Mouse (Mus musculus) kidney, adult 2 months (tissue): ENCODE results near the gene Ctnna3.

Experiments used
- CTCF ChIP-seq: fragments of 200-500 bp; conservative IDR thresholded peaks from 2 replicates; pipeline ENCODE4 v1.5.1; 2011; ENCODE audit warnings: low read depth, mild to moderate bottlenecking, control low read depth, low read length, moderate library complexity, mixed read lengths; ENCODE audit not compliant: insufficient read depth, insufficient read length
- POLR2A ChIP-seq: fragments of 200-500 bp; IDR thresholded peaks from one replicate; pipeline ENCODE4 v1.6.1; 2011; ENCODE audit warnings: low read depth, low read length, control low read depth

DNA sequence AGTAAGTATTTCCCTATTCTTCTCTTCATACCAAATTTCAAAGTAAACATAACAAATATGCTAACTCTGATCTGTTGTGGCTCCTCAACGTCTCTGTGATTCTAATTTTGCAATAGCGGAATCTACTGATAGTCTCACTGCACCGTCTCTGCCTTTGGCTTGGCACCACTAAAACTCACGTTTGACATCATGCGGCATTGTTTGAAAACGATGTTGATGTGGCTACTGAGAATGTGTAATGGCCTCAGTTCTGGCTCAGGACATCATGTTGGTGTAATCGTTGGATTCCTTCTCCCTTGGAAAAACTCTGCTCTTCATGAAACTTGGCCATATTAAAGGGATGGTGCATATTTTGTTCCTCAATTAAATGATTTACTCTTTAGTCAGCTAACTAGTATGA, 439.2 kb downstream of the Ctnna3 start:
- TF ChIP-seq CTCF: no peak
- no peak for TF ChIP-seq POLR2A
